Mouse (Mus musculus): Measurements from ENCODE around the gene Rbbp9.

Rbbp9 gene

GRCm38 (mm10) chr2:144550529-144550928 is at the start of gene Rbbp9:
TSS of gene Rbbp9 (minus strand) at chr2:144550869.
- peak; percentile 91 for DNase-seq (ENCODE audit: low read depth, low spot score)

- peak; percentile 89 for DNase-seq (ENCODE audit: low read depth, low spot score)
Measured at GRCm38 (mm10) chr2:144599831-144600687, 49.4 kb upstream of the Rbbp9 start, which contains the start of gene Dtd1. TSS of gene Dtd1 (plus strand) at chr2:144599897.

GRCm38 (mm10) chr2:144598006-144598405 is 47.3 kb upstream of the Rbbp9 start:
- DNase-seq (ENCODE audit: low read depth, low spot score): peak; percentile 82

GRCm38 (mm10) chr2:144593951-144594651 is 43.4 kb upstream of the Rbbp9 start, which contains the start of gene Smim26:
TSS of gene Smim26 (plus strand) at chr2:144594054.
- DNase-seq (ENCODE audit: low read depth, low spot score): peak; percentile 93

GRCm38 (mm10) chr2:144593036-144593435 is 42.4 kb upstream of the Rbbp9 start:
- DNase-seq (ENCODE audit: low read depth, low spot score): peak; percentile 75

- DNase-seq (ENCODE audit: low read depth, low spot score): peak; percentile 69
Measured at GRCm38 (mm10) chr2:144588723-144589122, 38.1 kb upstream of the Rbbp9 start.

GRCm38 (mm10) chr2:144555820-144556552 is 5.3 kb upstream of the Rbbp9 start, which contains the start of gene Sec23b:
TSS of gene Sec23b (plus strand) at chr2:144556229.
- DNase-seq (ENCODE audit: low read depth, low spot score): peak; percentile 99

- no peak for DNase-seq (ENCODE audit: low read depth, low spot score)
Measured at GRCm38 (mm10) chr2:144555286-144555819, 4.7 kb upstream of the Rbbp9 start.

GRCm38 (mm10) chr2:144553905-144554304 is 3.2 kb upstream of the Rbbp9 start:
- DNase-seq (ENCODE audit: low read depth, low spot score): no peak

GRCm38 (mm10) chr2:144547559-144547958 is 3.1 kb downstream of the Rbbp9 start:
- DNase-seq (ENCODE audit: low read depth, low spot score): no peak

GRCm38 (mm10) chr2:144545481-144545880 is 5.2 kb downstream of the Rbbp9 start:
- DNase-seq (ENCODE audit: low read depth, low spot score): no peak

- no peak for DNase-seq (ENCODE audit: low read depth, low spot score)
Measured at GRCm38 (mm10) chr2:144545061-144545460, 5.6 kb downstream of the Rbbp9 start.

- DNase-seq (ENCODE audit: low read depth, low spot score): no peak
Measured at GRCm38 (mm10) chr2:144544630-144545029, 6.0 kb downstream of the Rbbp9 start.

GRCm38 (mm10) chr2:144543670-144544069 is 7.0 kb downstream of the Rbbp9 start:
- DNase-seq (ENCODE audit: low read depth, low spot score): no peak

- no peak for DNase-seq (ENCODE audit: low read depth, low spot score)
Measured at GRCm38 (mm10) chr2:144541246-144541645, 9.4 kb downstream of the Rbbp9 start.

GRCm38 (mm10) chr2:144537123-144537522 is 13.5 kb downstream of the Rbbp9 start:
- no peak for DNase-seq (ENCODE audit: low read depth, low spot score)

- no peak for DNase-seq (ENCODE audit: low read depth, low spot score)
Measured at GRCm38 (mm10) chr2:144527821-144528174, 22.9 kb downstream of the Rbbp9 start.

GRCm38 (mm10) chr2:144526981-144527820 is 23.5 kb downstream of the Rbbp9 start, which contains the start of the genes Dzank1 and Polr3f:
TSS of gene Dzank1 (minus strand) at chr2:144527414.
TSS of gene Polr3f (plus strand) at chr2:144527718.
- peak; percentile 99 for DNase-seq (ENCODE audit: low read depth, low spot score)

- no peak for DNase-seq (ENCODE audit: low read depth, low spot score)
Measured at GRCm38 (mm10) chr2:144525856-144526255, 24.8 kb downstream of the Rbbp9 start.

GRCm38 (mm10) chr2:144519772-144520171 is 30.9 kb downstream of the Rbbp9 start:
- DNase-seq (ENCODE audit: low read depth, low spot score): no peak
